Mouse (Mus musculus) adrenal gland, adult 18-20 months (tissue): Measurements from ENCODE around the gene Ksr2. TPM values are rescaled to one million over a fixed set of nuclear protein-coding genes. Genes with fewer than 3 reads are reported as not detected.
"Not testable (repeated sequence)": the region's sequence is repeated elsewhere in the genome, so short reads cannot be mapped to it uniquely, and the experiment has no call there.

ENCODE experiments used
- DNase-seq, 2 experiments: peaks; one replicate each; pipeline ENCODE4 v3.0.0; 2021 to 2022; ENCODE audit warnings: low spot score in 2 of 2
- total RNA-seq, 2 experiments: library from RNA; stranded (reverse); gene quantifications; 1 replicate in 1 of 2; 2 replicates in 1 of 2; pipeline ENCODE4 v1.2.3; 2021

The Ksr2 gene
- total RNA-seq, 2 experiments from 2014 or later: 4.3 to 4.5 TPM

GRCm38 (mm10) chr5:117404671-117405070 is 9.1 kb upstream of the Ksr2 start:
- not testable (repeated sequence) for DNase-seq

DNA sequence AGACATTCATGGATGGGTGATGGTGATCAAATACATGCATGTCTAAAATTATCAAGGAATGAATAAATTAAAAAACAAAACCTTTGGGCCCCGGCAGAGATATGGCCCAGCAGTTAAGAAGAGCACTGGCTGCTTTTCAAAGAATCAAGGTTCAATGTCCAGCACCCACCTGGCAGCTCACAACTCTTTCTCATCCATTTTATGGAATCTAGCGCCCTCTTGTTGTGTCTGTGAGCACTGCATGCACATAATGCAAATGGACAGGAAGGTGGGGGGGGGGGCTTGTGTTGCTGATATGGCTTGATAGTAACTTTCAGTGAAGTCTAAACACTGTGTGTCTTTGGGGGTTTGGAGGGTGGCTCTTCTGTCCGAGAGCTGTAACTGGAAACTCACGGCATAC is 5.6 kb upstream of the Ksr2 start:
- peak; percentile 31 to 48 for DNase-seq

DNA sequence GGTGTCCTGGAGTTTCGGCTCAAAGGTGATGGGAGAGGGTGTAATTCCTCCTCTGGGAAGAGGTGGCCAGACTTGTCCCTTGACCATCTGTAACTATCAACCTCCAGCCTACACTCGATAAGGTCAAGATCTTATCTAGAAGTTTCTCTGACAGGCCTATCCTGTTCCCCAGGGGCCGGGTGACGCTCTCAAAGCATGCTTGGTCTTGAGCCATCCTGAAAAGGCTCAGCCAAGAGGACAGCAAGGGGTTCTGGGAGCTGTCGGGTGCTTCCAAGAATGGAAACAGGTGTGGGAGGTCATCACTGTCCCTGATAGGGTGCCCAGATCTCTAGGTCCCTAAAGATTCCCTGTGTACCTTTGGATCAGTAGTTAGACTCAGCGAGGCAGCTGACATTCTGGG is 4.4 kb upstream of the Ksr2 start:
- no peak for DNase-seq

GRCm38 (mm10) chr5:117414611-117415010 is 811 bp downstream of the Ksr2 start:
- no peak for DNase-seq

DNA sequence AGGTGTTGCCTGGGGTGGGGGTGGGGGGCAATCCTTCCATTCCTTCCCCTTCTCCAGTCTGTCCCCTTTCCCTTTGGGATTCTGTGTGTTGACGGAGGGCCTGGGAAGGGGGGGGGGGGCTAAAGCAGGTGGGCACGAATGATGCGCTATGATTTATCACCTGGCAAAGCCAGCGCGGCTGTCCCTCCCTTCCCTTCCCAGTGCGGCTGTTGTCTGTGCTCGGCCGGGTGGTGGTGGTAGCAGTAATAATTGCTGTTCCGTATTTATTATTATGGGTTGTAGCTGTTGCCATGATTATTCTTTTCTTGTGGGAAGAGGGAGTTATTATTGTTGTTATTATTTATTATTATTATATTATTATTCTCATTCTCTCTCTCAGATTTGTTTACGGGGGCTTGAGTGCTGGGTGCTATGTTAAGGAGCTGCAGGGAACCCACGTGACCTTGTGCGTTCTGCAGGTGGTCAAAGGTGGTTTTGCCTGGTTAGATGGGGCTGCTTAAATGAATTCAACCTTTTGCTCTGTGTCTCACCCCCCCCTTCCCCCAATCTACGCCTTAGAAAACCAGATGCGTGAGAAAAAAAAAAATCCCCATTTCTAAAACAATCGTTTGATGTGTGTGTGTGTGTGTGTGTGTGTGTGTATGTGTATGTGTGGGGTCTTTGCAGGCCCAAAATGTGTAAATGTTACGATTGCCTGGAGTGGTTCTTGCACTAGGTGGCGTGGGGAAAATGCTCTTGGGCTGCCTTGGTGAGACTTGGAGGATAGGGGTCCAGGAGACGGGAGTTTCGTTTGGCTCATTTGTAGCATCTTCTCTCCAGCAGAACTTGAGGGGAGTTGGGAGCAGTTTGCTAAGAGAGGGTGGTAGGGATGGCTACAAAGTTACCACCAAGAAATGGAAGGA is 1.5 kb downstream of the Ksr2 start:
- DNase-seq: no peak

DNA sequence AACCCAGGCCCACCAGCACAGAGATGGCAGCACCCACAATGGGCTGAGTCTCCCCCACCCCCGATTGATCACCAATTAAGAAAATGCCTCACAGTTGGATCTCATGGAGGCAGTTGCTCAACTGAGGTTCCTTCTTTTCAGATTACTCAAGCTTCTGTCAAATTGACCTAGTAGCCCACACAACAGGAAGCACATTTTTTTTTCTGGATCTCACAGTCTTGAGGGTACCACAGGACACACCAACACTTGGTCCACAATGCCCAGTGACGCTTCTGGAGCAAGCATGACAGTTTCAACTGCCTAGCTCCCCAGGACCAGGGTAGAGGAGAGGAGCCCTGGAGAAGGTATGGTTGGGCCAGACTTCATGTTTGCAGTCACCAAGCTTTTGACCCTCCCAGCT is 3.6 kb downstream of the Ksr2 start:
- DNase-seq: no peak

DNA sequence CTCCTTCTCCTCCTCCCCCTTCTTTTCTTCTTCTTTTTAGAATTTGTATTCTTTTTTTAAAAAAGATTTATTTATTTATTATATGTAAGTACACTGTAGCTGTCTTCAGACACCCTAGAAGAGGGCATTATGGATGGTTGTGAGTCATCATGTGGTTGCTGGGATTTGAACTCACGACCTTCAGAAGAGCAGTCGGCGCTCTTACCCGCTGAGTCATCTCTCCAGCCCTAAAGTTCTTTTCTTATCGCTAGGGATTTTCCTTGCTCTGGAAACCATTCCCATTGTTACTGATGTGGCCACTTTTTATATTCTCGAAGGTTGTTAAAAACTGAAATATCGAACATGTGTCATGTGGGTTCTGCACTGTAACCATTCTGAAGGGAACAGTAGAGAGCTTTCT is 19.7 kb downstream of the Ksr2 start:
- DNase-seq: not testable (repeated sequence)

DNA sequence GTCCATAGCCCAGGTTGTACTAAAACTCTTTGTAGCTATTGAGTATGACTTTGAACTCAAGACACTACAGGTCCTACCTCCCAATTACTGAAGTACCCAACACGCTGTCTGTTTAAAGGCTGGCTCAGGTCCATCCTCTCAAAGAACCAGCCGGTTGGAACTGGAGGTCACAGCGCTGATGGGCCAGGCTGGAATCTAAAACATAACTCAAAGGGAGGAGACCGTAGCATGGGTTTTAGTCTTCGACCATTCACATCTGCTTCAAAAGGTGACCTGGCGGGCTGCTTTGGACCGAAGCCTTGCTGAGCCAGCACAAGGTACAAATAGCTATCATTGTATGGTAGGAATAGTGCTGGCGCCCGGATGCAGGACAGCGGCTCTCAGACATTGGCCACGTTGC is 26.5 kb downstream of the Ksr2 start:
- DNase-seq: no peak

GRCm38 (mm10) chr5:117441242-117441842 is 27.5 kb downstream of the Ksr2 start:
- DNase-seq: no peak

DNA sequence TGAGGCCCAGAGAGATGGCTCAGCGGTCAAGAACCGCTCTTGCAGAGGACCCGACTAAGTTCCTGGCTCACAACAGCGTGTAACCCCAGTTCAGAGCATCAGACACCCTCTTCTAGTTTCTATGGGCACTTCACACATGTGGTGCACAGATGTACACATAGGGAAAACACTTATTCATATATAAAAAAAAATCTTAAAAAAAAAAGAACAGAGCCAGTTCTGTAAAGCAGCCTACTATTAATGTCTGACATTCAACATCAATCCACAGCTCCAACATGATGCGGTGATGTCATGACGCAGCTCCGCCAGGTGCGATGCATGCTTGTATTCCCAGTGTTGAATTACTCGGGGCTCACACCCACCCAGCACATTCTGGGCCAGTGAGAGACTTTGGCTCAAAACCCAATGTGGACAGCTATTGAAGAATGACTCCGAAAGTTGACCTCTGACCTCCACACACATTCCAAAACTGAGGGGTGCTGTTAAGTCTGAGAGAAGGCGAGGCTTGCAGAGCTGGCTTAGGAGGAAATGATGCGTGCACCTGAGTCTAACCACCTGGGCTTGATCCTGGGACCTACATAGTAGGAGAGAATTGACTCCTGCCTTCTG is 28.5 kb downstream of the Ksr2 start:
- no peak for DNase-seq

GRCm38 (mm10) chr5:117443141-117443540 is 29.3 kb downstream of the Ksr2 start:
- DNase-seq: no peak

DNA sequence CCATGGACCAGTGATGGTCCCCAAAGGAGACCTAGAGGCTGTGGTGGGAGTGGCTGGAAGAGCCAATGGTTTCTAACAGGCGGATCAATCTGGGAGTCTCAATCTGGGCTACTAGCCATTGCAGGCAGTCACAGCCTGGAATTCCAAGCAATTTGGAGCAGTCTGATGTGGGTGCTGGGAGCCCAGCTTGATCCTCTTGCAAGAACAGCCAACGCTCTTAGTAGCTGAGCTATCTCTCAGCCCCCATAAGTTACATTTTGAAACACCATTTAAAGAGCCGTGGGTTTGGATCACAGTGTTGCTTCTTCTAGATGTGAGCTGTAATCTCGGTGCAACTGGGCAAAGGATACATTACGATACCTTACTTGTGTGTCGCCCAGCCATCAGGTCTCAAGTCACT is 30.1 kb downstream of the Ksr2 start:
- no peak for DNase-seq

DNA sequence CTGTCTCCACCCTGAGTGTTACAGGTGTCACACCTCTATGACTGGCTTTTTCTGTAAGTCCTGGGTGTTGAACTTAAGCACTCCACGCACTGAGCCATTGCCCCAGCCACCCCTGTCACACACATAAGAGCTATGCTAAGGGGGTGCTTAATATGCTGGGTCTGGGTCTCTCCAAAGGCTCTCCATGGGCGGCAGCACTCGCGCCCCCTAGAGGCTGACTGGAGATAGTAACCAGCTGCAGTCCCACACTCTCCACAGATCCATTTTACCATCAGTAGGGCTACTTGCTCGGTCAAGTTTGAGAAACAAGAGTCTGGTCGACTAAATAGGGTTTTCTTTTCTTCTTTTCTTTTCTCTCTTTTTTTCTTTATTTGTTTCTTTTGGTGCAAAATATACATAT is 33.9 kb downstream of the Ksr2 start:
- DNase-seq: no peak

GRCm38 (mm10) chr5:117452013-117452412 is 38.2 kb downstream of the Ksr2 start:
- no peak for DNase-seq

GRCm38 (mm10) chr5:117455546-117455945 is 41.7 kb downstream of the Ksr2 start:
- no peak for DNase-seq

DNA sequence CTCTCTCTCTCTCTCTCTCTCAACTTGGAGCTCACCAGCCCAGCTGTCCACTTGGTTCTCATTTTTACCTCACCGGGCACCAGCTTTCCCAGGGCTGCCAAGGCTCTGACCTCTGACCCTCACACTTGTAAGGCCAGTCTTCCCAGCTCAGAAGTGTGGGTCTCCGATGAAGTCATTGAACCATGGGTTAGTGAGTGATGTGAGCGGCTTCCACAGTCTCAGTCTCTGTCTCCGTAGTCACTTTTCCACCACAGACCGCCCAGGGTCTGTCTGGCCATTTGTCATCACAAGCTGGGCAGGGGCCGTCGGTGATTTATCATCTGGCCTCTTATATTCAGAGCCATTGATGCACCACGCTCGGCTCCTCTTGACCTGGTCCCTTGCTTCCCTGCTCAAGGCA is 43.3 kb downstream of the Ksr2 start:
- DNase-seq: no peak

GRCm38 (mm10) chr5:117457583-117457982 is 43.8 kb downstream of the Ksr2 start:
- no peak for DNase-seq

GRCm38 (mm10) chr5:117458899-117459298 is 45.1 kb downstream of the Ksr2 start:
- no peak for DNase-seq

DNA sequence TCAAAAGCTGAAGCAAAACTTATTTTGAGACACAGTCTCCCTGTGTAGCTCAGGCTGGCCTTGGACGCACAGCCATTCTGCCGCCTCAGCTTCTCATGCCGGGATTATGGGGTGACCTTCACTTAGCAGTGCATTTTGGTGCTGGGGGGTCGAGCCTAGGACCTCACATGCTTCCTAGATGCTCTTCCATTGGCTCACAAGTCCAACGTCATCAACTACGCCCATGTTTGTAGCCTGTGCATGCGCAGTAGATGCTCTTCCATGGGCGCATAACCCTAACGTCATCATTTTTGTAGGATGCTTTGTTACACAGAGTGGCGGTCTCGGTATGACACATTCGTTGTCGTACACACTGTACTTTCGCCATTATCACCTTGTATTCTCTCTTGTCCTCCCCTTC is 46.5 kb downstream of the Ksr2 start:
- DNase-seq: no peak

DNA sequence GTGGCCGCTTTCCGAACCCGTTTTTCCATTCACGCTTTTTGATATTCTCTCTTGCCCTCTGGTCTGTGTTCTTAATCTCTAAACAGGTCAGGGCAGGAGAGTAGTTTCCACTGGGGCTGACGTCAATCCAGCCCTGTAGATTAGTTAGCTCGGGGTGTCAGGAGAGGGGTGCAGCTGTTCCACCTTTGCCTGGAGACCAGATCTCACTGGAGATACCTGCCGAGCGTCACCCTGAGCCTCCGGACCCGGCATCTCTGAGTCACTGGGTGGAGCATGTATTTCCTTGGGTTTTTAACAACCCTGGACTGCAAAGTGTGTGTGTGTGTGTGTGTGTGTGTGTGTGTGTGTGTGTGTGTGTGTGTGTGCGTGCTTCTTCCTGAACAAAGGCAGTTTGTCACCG is 53.3 kb downstream of the Ksr2 start:
- no peak for DNase-seq

GRCm38 (mm10) chr5:117468961-117469360 is 55.2 kb downstream of the Ksr2 start:
- DNase-seq: no peak

DNA sequence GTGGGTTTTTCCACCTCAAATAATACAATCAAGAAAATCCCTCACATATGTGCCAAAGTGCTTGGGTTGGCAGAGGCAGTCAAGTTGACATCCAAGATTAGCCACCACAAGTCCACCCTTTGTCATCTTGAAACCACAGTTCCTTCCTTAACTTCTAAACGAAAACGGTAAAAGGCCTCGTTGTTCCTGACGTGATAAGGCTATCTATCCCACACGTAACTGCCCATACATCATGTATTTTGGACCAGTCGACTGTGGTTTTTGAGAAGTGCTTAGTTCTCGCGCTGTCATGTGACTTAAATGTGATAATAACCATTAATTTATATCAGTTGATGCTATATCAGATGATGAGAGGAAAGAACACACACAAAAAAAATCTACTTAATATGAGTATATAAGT is 55.8 kb downstream of the Ksr2 start:
- DNase-seq: no peak
